Mouse (Mus musculus) ZHBTc4 (cell line): ENCODE measurements around the gene Defa21.
"Not testable (repeated sequence)": the region's sequence is repeated elsewhere in the genome, so short reads cannot be mapped to it uniquely, and the experiment has no call there.

Source experiments
- DNase-seq: peaks from one replicate; pipeline ENCODE4 v3.0.0-alpha.2; 2011; ENCODE audit warnings: low read depth, low spot score

The Defa21 gene

DNA sequence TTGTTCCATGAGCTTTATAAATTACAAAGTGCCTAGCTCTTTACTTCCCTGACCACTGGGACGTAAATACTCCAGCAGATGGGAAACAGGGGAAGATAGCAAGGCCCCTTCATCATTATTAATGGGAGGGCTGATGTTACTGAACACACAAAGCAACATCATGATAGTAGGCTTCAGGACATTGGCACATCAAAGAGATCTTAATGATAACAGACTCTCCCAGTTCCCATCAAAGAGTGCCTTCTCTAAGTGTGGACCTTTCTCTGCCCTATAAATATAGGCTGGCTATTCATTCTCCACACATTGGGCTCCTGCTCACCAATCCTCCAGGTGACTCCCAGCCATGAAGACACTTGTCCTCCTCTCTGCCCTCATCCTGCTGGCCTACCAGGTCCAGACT lies at the start of gene Defa21:
Gene Defa21, plus strand, starts transcription at position 301 of the 400 bp plus-strand sequence.
- not testable (repeated sequence) for DNase-seq

GRCm38 (mm10) chr8:20979846-20980245 lies 45.5 kb upstream of the Defa21 start:
- DNase-seq = peak; percentile 56

GRCm38 (mm10) chr8:20994042-20994441 lies 31.3 kb upstream of the Defa21 start:
- peak; percentile 93 for DNase-seq

DNA sequence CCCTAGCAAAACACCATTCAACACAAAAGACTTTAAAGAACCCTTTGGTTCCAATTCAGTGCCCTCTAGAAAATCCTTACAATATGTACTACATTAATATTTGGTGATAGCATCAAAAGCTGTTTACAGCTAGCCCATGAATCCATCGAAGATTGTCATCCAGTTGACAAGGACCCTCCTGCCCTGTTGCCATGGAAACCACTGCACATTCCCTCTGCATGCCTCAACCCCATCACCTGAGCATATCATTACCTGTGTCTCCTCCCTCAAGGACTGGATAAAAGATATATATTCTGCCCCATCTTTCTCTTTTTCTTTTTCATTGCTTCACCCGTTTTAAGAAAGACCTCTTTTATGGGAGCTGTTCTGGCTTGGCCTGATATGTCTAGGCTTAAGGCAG lies 28.6 kb upstream of the Defa21 start:
- DNase-seq = peak; percentile 77

DNA sequence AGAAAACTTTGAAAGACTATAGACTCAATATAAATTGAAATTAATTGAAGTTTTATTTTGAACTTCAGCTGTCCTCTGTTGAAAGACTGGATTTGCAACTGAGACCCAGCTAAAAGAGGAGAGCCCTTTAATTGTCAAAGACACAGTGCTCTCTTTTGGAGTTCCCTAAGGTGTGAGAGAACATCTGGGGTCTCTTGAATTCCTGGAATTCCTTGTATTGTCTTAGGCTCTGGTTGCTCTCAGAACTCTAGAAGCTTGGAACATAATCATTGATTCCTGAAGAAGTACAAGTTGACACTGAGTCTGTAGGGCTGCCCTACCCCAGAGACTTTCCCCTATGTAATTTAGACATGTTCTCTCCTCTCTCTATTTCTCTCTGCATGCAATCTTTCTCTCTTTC lies 28.1 kb upstream of the Defa21 start:
- DNase-seq = peak; percentile 68

- DNase-seq = peak; percentile 14
Observed at GRCm38 (mm10) chr8:21001171-21001570, 24.2 kb upstream of the Defa21 start.

DNA sequence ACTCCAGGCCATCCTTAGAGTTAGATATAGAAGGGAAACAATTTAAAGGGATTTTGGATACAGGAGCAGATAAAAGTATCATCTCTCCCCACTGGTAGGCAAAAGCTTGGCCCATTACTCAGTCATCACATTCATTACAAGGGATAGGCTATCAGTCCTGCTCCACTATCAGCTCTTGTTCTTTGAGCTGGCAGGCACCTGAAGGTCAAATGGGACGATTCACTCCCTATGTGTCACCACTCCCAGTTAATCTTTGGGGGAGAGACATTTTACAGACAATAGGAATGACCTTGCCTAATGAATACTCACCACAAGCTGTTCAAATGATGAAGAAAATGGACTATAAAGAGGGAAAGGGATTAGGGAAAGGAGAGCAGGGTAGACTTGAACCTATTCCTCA lies 18.5 kb upstream of the Defa21 start:
- peak; percentile 71 for DNase-seq

- DNase-seq = peak; percentile 73
Observed at GRCm38 (mm10) chr8:21008578-21008977, 16.8 kb upstream of the Defa21 start.

DNA sequence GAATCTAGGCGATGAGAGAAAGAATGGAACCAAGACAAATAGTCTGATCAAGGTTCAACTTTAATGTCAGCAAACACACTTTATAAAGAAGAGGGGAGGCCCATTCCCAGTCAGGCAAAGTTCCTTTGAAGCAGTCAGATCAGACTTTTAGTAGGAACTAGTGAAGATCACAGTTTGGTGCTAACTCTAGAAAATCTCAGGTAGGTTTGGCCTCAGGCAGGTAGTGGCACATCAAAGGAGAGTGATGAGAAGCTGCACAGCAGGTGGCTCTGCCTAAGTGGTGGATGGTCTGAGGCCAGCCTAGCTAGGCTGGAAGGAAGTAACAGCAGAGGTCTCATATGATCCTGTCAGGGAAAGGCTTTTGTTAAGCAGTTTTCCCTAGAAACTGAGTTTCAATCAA lies 14.8 kb upstream of the Defa21 start:
- peak; percentile 79 for DNase-seq

GRCm38 (mm10) chr8:21054747-21055146 lies 29.4 kb downstream of the Defa21 start, which contains the start of gene Defa23:
Gene Defa23, plus strand, starts transcription at chr8:21055047.
- not testable (repeated sequence) for DNase-seq

DNA sequence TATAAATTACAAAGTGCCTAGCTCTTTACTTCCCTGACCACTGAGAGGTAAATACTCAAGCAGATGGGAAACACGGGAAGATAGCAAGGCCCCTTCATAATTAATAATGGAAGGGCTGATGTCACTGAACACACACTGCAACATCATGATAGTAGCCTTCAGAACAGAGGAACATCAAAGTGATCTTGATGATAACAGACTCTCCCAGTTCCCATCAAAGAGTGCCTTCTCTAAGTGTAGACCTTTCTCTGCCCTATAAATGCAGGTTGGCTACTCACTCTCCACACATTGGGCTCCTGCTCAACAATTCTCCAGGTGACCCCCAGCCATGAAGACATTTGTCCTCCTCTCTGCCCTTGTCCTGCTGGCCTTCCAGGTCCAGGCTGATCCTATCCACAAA lies 39.4 kb downstream of the Defa21 start, which contains the start of gene Defa35:
Gene Defa35, plus strand, starts transcription at position 301 of the 400 bp plus-strand sequence.
- not testable (repeated sequence) for DNase-seq
